Mouse (Mus musculus): ENCODE data around the gene Rnf26. TPM values are rescaled to one million over a fixed set of nuclear protein-coding genes. Genes with fewer than 3 reads are reported as not detected.

Rnf26 gene
- polyA plus RNA-seq, 2 experiments, result 21.9 to 29.4 TPM

GRCm38 (mm10) chr9:44085741-44086665 lies 27.3 kb downstream of the Rnf26 start:
- H3K4me1 ChIP-seq (replicated peaks; ENCODE audit: control insufficient read depth in 2 of 2, insufficient read depth in 2 of 2, low read length in 1 of 2), result peaks cover 8 to 13% of the 10 kb centered on the region in 2 experiments
- H3K27me3 ChIP-seq (ENCODE audit: control insufficient read depth, insufficient read depth, low read length), result peaks cover 10% of the 10 kb centered on the region
- H3K36me3 ChIP-seq (replicated peaks; ENCODE audit: control insufficient read depth, insufficient read depth, low read depth), result no peaks in the 10 kb centered on the region
- H3K27ac ChIP-seq, result no peak overlapping the region
- DNase-seq (ENCODE audit: low read depth in 3 of 3, low spot score in 3 of 3) (no peak), ATAC-seq (ENCODE audit: insufficient read depth) (no peak)
- no peak overlapping the region for H3K4me2 ChIP-seq (ENCODE audit: low read depth)
- no peak for TF ChIP-seq EP300 (IDR thresholded peaks at IDR 0.05; ENCODE audit: low read depth)
- no peak for TF ChIP-seq CTCF (IDR thresholded peaks at IDR 0.05; ENCODE audit: low read depth)
- 65% methylated on average over 15 of the region's 15 CpGs for WGBS (ENCODE audit: insufficient replicate concordance)
- no peaks in the 10 kb centered on the region for H3K9me3 ChIP-seq (ENCODE audit: control insufficient read depth, low read length)
- no peak overlapping the region for H3K9ac ChIP-seq (replicated peaks)
- H3K4me3 ChIP-seq (ENCODE audit: insufficient read depth in 1 of 2, low read depth in 2 of 2, low read length in 2 of 2), result no peak overlapping the region

- Histone ChIP-seq H3K4me1 (replicated peaks; ENCODE audit: control insufficient read depth in 2 of 2, insufficient read depth in 2 of 2, low read length in 1 of 2) (peaks cover 8 to 13% of the 10 kb centered on the region in 2 experiments), H3K9ac (replicated peaks) (no peak overlapping the region), H3K27ac (no peak overlapping the region), H3K27me3 (ENCODE audit: control insufficient read depth, insufficient read depth, low read length) (peaks cover 10% of the 10 kb centered on the region), H3K4me3 (ENCODE audit: insufficient read depth in 1 of 2, low read depth in 2 of 2, low read length in 2 of 2) (peak overlapping the region; percentile 38 to 52), H3K9me3 (ENCODE audit: control insufficient read depth, low read length) (no peaks in the 10 kb centered on the region), H3K4me2 (ENCODE audit: low read depth) (peak overlapping the region; percentile 76), H3K36me3 (replicated peaks; ENCODE audit: control insufficient read depth, insufficient read depth, low read depth) (no peaks in the 10 kb centered on the region)
- TF ChIP-seq CTCF (IDR thresholded peaks at IDR 0.05; ENCODE audit: low read depth) (no peak), EP300 (IDR thresholded peaks at IDR 0.05; ENCODE audit: low read depth) (no peak)
- no peak for DNase-seq (ENCODE audit: low read depth in 3 of 3, low spot score in 3 of 3)
- WGBS (ENCODE audit: insufficient replicate concordance), result 12% methylated on average over 10 of the region's 10 CpGs
- ATAC-seq (ENCODE audit: insufficient read depth), result no peak
Measured at GRCm38 (mm10) chr9:44085276-44085675, 28.0 kb downstream of the Rnf26 start.

- TF ChIP-seq EP300 (IDR thresholded peaks at IDR 0.05; ENCODE audit: low read depth) (no peak), CTCF (IDR thresholded peaks at IDR 0.05; ENCODE audit: low read depth) (no peak)
- H3K4me3 ChIP-seq (ENCODE audit: insufficient read depth in 1 of 2, low read depth in 2 of 2, low read length in 2 of 2), result peak overlapping the region; percentile 38 to 52
- no peak overlapping the region for H3K27ac ChIP-seq
- H3K4me1 ChIP-seq (replicated peaks; ENCODE audit: control insufficient read depth in 2 of 2, insufficient read depth in 2 of 2, low read length in 1 of 2), result peaks cover 8 to 13% of the 10 kb centered on the region in 2 experiments
- WGBS (ENCODE audit: insufficient replicate concordance), result under 1% methylated on average over 61 of the region's 62 CpGs
- peaks cover 10% of the 10 kb centered on the region for H3K27me3 ChIP-seq (ENCODE audit: control insufficient read depth, insufficient read depth, low read length)
- ATAC-seq (ENCODE audit: insufficient read depth), result peak; percentile 83
- H3K36me3 ChIP-seq (replicated peaks; ENCODE audit: control insufficient read depth, insufficient read depth, low read depth), result no peaks in the 10 kb centered on the region
- no peaks in the 10 kb centered on the region for H3K9me3 ChIP-seq (ENCODE audit: control insufficient read depth, low read length)
- H3K9ac ChIP-seq (replicated peaks), result peak overlapping the region; percentile 35; the same call in 1 of the 2 replicates
- peak overlapping the region; percentile 76 for H3K4me2 ChIP-seq (ENCODE audit: low read depth)
- DNase-seq (ENCODE audit: low read depth in 3 of 3, low spot score in 3 of 3), result peak; percentile 65 to 69 (median 68)
Measured at GRCm38 (mm10) chr9:44084659-44085229, 28.6 kb downstream of the Rnf26 start.

DNA sequence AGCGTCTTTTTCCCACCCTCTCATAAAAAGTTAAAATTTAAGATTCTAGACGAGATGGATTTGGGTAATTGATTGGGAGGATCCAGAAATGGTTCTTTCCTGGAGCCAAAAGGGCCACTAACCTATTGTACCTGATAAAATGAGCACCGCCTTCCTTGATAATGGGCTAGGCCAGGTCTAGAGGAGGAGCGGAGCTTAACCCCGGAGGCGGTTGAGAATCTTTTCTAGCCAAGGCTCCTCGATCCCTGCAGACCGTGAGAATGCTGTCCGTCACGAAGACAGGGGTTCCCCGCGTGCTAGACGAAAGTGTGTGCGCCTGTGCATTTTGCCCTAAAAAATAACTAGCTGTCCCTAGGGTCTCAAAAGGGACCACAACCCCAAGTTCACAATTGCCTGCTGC lies 29.1 kb downstream of the Rnf26 start:
- H3K4me3 ChIP-seq (ENCODE audit: insufficient read depth in 1 of 2, low read depth in 2 of 2, low read length in 2 of 2), result peak overlapping the region; percentile 23 to 38
- 1% methylated on average over 14 of the region's 14 CpGs for WGBS (ENCODE audit: insufficient replicate concordance)
- peak overlapping the region; percentile 35; the same call in 1 of the 2 replicates for H3K9ac ChIP-seq (replicated peaks)
- H3K4me1 ChIP-seq (replicated peaks; ENCODE audit: control insufficient read depth in 2 of 2, insufficient read depth in 2 of 2, low read length in 1 of 2), result peaks cover 8 to 12% of the 10 kb centered on the region in 2 experiments
- peak overlapping the region; percentile 76 for H3K4me2 ChIP-seq (ENCODE audit: low read depth)
- H3K27me3 ChIP-seq (ENCODE audit: control insufficient read depth, insufficient read depth, low read length), result peaks cover 10% of the 10 kb centered on the region
- no peak for DNase-seq (ENCODE audit: low read depth in 3 of 3, low spot score in 3 of 3)
- peak; percentile 41; the same call in 1 of the 2 replicates for ATAC-seq (ENCODE audit: insufficient read depth)
- no peak overlapping the region for H3K27ac ChIP-seq
- no peaks in the 10 kb centered on the region for H3K9me3 ChIP-seq (ENCODE audit: control insufficient read depth, low read length)
- H3K36me3 ChIP-seq (replicated peaks; ENCODE audit: control insufficient read depth, insufficient read depth, low read depth), result no peaks in the 10 kb centered on the region
- no peak for TF ChIP-seq CTCF (IDR thresholded peaks at IDR 0.05; ENCODE audit: low read depth)
- TF ChIP-seq EP300 (IDR thresholded peaks at IDR 0.05; ENCODE audit: low read depth), result no peak
